Mouse (Mus musculus) embryo, embryonic 11.5 days (tissue): ENCODE data around the gene Higd1b.

Experiments
- DNase-seq: peaks from one replicate; pipeline ENCODE4 v3.0.0-alpha.2; 2012; ENCODE audit warnings: low read depth, low spot score

Higd1b gene

DNA sequence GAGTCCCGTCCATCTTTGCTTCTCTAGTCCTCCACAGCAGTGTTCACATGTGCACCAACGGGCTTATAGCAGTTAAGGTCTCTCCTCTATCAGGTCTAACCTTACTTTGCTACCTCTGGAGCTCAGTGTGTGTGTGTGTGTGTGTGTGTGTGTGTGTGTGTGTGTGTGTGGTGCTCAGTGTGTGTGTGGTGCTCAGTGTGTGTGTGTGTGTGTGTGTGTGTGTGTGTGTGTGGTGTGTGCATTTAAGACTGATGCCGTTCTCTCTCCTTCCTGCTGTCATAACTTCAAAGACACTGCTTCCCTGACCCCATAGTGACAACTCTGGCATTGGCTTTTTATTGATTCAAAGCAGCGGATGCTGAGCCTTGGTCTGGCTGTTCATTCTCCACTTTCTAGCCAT is at the start of gene Higd1b:
Gene Higd1b, plus strand, starts transcription at position 301 of the 400 bp plus-strand sequence.
- no peak for DNase-seq

DNA sequence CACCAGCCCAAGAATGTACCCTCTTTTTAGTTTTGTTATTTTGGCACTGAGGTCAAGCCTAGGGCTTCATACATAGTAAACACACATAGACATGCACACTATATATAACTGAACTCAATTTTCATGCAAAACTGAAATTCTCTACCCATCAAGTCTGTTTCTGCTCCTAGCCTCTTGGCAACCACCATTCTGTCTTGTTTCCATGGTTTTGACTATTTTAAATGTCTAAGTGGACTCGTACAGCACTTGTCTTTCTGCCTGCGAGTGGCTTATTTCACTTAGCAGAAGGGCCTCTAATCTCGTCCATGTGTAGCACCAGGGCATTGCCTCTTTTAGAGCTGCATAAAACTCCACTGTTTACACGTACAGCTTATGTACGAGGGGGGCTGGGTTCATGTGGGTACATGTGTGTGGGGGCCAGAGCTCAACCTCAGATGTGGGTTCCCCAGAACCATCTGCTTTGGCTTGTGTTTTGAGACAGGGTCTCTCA is 47.9 kb upstream of the Higd1b start:
- no peak for DNase-seq

- no peak for DNase-seq
Observed at GRCm38 (mm10) chr11:102791682-102792445, 43.8 kb upstream of the Higd1b start.

GRCm38 (mm10) chr11:102794157-102794556 is 41.5 kb upstream of the Higd1b start:
- DNase-seq, result no peak

DNA sequence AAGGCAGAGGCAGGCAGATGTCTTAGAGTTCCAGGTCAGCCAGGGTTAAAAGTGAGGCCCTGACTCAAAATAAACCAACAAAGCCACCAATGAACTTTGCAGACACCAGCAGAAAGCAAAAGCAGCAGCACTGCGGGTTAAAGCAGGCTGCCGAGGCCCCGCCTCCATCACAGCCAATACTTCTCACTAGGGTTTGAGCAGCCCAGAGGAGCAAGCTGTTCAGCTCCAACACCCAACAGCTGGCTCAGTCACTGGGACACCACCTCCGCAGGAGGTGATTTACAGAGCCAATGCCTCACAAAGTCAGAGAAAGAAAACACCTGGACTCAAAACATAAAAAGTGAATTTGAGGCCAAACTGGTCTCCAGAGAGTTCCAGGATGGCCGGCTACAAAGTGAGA is 32.2 kb upstream of the Higd1b start:
- no peak for DNase-seq

DNA sequence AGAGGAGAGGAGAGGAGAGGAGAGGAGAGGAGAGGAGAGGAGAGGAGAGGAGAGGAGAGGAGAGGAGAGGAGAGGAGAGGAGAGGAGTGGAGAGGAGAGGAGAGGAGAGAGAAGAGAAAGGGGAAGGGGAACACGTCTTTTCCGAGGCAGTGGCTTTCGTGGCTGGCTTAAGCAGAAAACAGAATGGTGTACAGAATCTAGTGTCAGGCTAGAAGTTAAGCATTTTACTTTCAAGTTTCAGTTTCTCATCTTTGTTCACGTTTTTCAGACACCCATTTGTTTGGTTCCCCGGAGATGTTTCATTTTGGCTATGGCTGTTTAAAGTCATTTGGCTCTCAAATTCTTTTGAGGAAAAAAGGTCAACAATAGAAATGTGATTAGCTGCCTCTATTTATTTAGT is 27.4 kb upstream of the Higd1b start:
- no peak for DNase-seq

- no peak for DNase-seq
Observed at GRCm38 (mm10) chr11:102810721-102811485, 24.7 kb upstream of the Higd1b start.

DNA sequence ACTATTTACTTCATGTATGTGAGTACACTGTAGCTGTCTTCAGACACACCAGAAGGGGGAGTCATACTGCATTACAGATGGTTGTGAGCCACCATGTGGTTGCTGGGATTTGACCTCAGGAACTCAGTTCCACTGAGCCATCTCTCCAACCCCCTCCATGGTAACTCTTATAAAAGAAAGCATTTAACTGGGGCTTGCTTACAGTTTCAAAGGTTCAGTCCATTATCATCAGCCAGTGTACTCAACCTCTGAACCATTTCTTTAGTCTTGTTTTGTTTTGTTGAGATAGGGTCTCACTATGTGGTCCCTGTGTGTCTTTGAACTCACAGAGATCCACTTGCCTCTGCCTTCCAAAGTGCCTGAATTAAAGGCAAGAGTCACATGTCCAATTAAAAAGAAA is 20.8 kb upstream of the Higd1b start:
- DNase-seq, result no peak

GRCm38 (mm10) chr11:102818121-102819020 is 17.3 kb upstream of the Higd1b start:
- DNase-seq, result no peak

DNA sequence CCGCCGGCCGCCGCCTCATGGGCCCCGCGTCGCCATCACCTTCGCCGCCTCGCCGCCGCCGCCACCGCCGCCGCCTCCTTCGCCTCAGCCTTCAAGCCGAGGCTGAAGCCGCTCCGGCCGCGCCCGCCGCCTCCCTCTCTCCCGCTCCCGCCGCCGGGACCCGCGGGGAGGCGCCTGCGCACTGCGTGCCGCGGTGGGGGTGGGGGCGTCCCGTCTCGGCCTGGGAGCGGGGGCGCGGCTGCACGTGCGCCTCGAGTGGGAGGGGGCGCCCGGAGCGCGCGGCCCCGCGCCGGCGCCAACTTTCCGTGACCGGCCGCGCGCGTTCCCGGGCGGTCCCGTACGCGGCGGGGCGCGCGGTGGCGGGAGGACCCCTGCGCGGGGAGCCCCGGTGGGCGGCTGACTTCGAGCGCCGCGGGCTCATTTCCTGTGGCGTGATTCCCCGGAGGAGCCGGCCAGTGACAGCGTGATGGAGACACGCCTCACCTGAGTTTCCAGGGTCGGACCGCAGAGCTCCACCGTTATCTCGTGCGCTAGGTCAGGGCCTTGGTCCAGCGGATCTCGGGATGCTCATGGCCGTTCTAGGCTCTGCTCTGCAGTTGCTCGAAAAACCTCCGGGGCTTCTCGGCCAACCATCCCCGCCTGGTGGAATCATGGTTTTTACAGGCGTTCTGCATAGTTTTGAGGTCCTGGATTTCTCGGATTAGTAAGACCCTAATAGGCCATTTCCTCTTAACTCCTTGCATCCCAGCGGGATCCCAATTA is 16.4 kb upstream of the Higd1b start, which contains the start of gene Gjc1:
Gene Gjc1, minus strand, starts transcription at position 680 of the 762 bp plus-strand sequence.
- DNase-seq, result peak; percentile 55

- DNase-seq, result no peak
Observed at GRCm38 (mm10) chr11:102819783-102820385, 15.8 kb upstream of the Higd1b start.

GRCm38 (mm10) chr11:102820432-102820831 is 15.2 kb upstream of the Higd1b start:
- DNase-seq, result no peak

DNA sequence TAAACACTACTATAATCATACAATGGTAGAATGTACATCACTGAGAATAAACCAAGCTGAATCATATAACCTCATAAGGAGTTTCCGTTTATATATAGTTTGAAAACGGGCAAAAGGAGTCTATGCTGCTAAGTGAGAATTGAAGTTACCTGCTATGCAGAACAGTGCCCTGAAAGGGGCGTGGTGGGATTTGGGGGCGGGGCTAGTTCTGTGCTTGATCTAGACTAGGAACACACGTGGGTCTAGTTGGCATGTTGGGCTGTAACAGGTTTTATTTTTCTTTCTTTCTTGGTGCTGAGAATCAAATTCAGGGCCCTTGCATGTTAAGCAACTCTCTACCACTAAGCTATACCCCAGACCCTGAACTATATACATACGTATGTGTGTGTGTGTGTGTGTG is 14.4 kb upstream of the Higd1b start:
- no peak for DNase-seq

DNA sequence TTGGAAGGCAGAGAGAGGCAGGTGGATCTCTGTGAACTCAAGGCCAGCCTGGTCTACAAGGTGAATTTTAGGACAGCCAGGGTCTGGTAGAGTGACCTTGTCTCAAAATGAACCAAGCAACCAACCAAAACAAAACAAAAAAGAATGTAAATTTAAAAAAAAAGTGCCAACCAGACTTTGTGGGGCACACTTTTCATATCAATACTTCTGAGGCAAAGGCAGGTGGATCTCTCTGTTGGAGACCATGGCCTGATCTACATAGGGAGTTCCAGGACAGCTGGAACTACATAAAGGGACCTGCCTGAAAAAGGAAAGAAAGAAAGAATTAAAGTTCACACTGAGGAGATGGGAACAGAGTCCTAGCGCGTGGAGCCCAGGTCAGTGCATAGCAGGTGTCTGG is 9.2 kb upstream of the Higd1b start:
- no peak for DNase-seq

DNA sequence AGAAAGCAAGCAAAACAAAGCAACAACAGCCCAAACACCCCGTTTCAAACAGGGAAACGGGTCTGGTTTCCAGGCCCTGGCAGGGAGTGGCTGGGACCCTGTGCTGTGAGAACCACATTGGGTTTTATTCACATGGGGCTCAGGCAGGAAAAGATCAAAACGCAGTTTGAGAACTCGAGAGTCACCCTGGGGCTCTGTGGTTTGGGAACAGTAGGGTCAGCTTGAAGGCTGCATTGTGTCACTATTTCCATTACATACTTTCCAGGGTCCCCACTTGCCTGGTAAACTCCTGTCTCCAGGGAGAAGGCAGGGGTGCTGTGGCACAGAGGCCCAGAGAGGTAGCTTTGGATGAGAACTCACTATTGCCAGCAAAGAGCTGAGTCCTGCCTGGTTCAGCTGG is 8.6 kb upstream of the Higd1b start:
- DNase-seq, result no peak

- DNase-seq, result no peak
Observed at GRCm38 (mm10) chr11:102830276-102830675, 5.4 kb upstream of the Higd1b start.

DNA sequence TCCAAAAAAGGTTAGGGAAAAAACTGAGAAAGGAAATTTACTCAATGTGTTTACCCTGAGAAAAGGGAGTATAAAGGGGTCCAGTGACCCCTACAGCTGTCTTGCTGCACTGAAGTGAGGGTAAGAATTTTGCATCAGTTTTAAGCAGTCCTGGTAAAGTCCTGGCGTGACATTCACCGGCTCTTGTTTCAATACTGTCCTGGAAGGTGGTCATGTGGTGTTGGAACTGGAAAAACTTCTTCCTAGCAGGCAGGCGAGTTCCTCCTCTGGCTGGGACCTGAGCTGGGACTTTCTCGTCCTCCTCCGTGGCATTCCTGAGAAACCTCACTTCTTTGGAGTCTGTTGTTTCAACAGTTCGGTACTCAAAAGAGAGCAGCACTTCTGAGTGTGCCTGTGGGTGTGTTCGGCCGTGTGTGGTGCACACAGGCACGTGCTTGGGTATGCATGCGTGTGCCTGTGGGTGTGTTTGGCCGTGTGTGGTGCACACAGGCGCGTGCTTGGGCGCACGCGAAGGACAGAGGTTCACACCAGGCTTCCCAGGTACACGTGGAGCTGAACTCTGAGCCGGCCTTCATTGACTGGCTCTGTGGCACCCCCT is 2.9 kb upstream of the Higd1b start:
- no peak for DNase-seq

- DNase-seq, result no peak
Observed at GRCm38 (mm10) chr11:102834219-102834618, 1.4 kb upstream of the Higd1b start.

DNA sequence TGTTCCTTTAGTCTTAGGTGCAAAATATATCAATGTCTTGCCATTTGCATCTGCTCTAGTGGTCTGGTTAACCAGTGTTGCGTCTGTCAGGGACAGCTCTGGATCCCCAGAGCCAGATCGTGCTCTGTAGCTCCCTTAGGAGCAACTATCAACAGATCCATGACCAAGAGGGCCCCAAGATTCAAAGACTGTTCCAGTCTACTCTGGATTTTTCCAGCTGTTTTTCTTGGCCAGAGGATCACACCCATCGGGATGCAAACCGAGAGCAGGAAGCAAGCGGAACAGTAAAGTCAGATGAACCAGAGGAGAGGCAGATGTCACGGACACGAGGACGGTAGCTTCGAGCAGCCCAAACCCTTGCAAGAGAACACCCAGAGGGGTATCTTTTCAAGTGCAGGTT is 497 bp downstream of the Higd1b start:
- no peak for DNase-seq

GRCm38 (mm10) chr11:102837385-102837784 is 1.7 kb downstream of the Higd1b start:
- DNase-seq, result no peak
